Mouse (Mus musculus): ENCODE measurements around the gene Dapp1. TPM values are rescaled to one million over a fixed set of nuclear protein-coding genes. Genes with fewer than 3 reads are reported as not detected.

Gene Dapp1
- polyA plus RNA-seq, 1 experiment from 2014 or later: 14.8 TPM

- peaks cover 8% of the 10 kb centered on the region for H3K4me1 ChIP-seq (replicated peaks)
- H3K27ac ChIP-seq (ENCODE audit: poor library complexity, severe bottlenecking): no peak overlapping the region
- no peak overlapping the region for H3K9ac ChIP-seq
- H3K4me2 ChIP-seq: no peak overlapping the region
- H3K36me3 ChIP-seq: no peaks in the 10 kb centered on the region
- 13% methylated on average over 11 of the region's 11 CpGs for WGBS
- ATAC-seq (ENCODE audit: insufficient number of reproducible peaks, low FRiP score): peak; percentile 79
- no peaks in the 10 kb centered on the region for H3K27me3 ChIP-seq (replicated peaks)
- H3K9me3 ChIP-seq (replicated peaks): no peaks in the 10 kb centered on the region
- H3K4me3 ChIP-seq: no peak overlapping the region
Observed at GRCm38 (mm10) chr3:137991183-137991582, 9.8 kb upstream of the Dapp1 start.

- Histone ChIP-seq H3K27ac (ENCODE audit: poor library complexity, severe bottlenecking) (no peak overlapping the region), H3K27me3 (replicated peaks) (no peaks in the 10 kb centered on the region), H3K9ac (no peak overlapping the region), H3K9me3 (replicated peaks) (no peaks in the 10 kb centered on the region), H3K36me3 (no peaks in the 10 kb centered on the region), H3K4me1 (replicated peaks) (peaks cover 8% of the 10 kb centered on the region), H3K4me2 (no peak overlapping the region), H3K4me3 (no peak overlapping the region)
- 88% methylated on average over 9 of the region's 9 CpGs for WGBS
- ATAC-seq (ENCODE audit: insufficient number of reproducible peaks, low FRiP score): no peak
Observed at GRCm38 (mm10) chr3:137989405-137989804, 8.1 kb upstream of the Dapp1 start.

- no peaks in the 10 kb centered on the region for H3K27me3 ChIP-seq (replicated peaks)
- peak overlapping the region; percentile 55 for H3K4me3 ChIP-seq
- H3K27ac ChIP-seq (ENCODE audit: poor library complexity, severe bottlenecking): peak overlapping the region; percentile 66
- H3K9me3 ChIP-seq (replicated peaks): no peaks in the 10 kb centered on the region
- 19% methylated on average over 15 of the region's 15 CpGs for WGBS
- peak overlapping the region; percentile 74 for H3K9ac ChIP-seq
- peaks cover 14% of the 10 kb centered on the region for H3K4me1 ChIP-seq (replicated peaks)
- ATAC-seq (ENCODE audit: insufficient number of reproducible peaks, low FRiP score): no peak
- peak overlapping the region; percentile 78 for H3K4me2 ChIP-seq
- 0 out of 2 replicates have a peak, but pooled peaks cover 4% of the 10 kb centered on the region for H3K36me3 ChIP-seq
Observed at GRCm38 (mm10) chr3:137980435-137981381, 637 bp downstream of the Dapp1 start.

GRCm38 (mm10) chr3:137978233-137978632, 3.1 kb downstream of the Dapp1 start:
- no peak overlapping the region for H3K9ac ChIP-seq
- no peak overlapping the region for H3K27ac ChIP-seq (ENCODE audit: poor library complexity, severe bottlenecking)
- peaks cover 14% of the 10 kb centered on the region for H3K4me1 ChIP-seq (replicated peaks)
- no peak overlapping the region for H3K4me3 ChIP-seq
- no peaks in the 10 kb centered on the region for H3K9me3 ChIP-seq (replicated peaks)
- 67% methylated on average over 5 of the region's 5 CpGs for WGBS
- ATAC-seq (ENCODE audit: insufficient number of reproducible peaks, low FRiP score): no peak
- H3K27me3 ChIP-seq (replicated peaks): no peaks in the 10 kb centered on the region
- 0 out of 2 replicates have a peak, but pooled peaks cover 8% of the 10 kb centered on the region for H3K36me3 ChIP-seq
- H3K4me2 ChIP-seq: no peak overlapping the region

GRCm38 (mm10) chr3:137977629-137978041, 3.7 kb downstream of the Dapp1 start:
- ATAC-seq (ENCODE audit: insufficient number of reproducible peaks, low FRiP score): no peak
- 62% methylated on average over 6 of the region's 6 CpGs for WGBS
- H3K9ac ChIP-seq: no peak overlapping the region
- 0 out of 2 replicates have a peak, but pooled peaks cover 8% of the 10 kb centered on the region for H3K36me3 ChIP-seq
- H3K27me3 ChIP-seq (replicated peaks): no peaks in the 10 kb centered on the region
- no peaks in the 10 kb centered on the region for H3K9me3 ChIP-seq (replicated peaks)
- H3K27ac ChIP-seq (ENCODE audit: poor library complexity, severe bottlenecking): no peak overlapping the region
- H3K4me3 ChIP-seq: no peak overlapping the region
- no peak overlapping the region for H3K4me2 ChIP-seq
- peaks cover 14% of the 10 kb centered on the region for H3K4me1 ChIP-seq (replicated peaks)

GRCm38 (mm10) chr3:137976943-137977628, 4.3 kb downstream of the Dapp1 start:
- H3K27me3 ChIP-seq (replicated peaks): no peaks in the 10 kb centered on the region
- H3K36me3 ChIP-seq: 0 out of 2 replicates have a peak, but pooled peaks cover 8% of the 10 kb centered on the region
- 56% methylated on average over 9 of the region's 9 CpGs for WGBS
- no peak overlapping the region for H3K4me3 ChIP-seq
- no peak overlapping the region for H3K27ac ChIP-seq (ENCODE audit: poor library complexity, severe bottlenecking)
- ATAC-seq (ENCODE audit: insufficient number of reproducible peaks, low FRiP score): no peak
- H3K9me3 ChIP-seq (replicated peaks): no peaks in the 10 kb centered on the region
- no peak overlapping the region for H3K9ac ChIP-seq
- H3K4me2 ChIP-seq: no peak overlapping the region
- H3K4me1 ChIP-seq (replicated peaks): peaks cover 17% of the 10 kb centered on the region

- Histone ChIP-seq H3K27ac (ENCODE audit: poor library complexity, severe bottlenecking) (no peak overlapping the region), H3K4me2 (no peak overlapping the region), H3K9ac (no peak overlapping the region), H3K36me3 (0 out of 2 replicates have a peak, but pooled peaks cover 8% of the 10 kb centered on the region), H3K9me3 (replicated peaks) (no peaks in the 10 kb centered on the region), H3K4me3 (no peak overlapping the region), H3K4me1 (replicated peaks) (peaks cover 24% of the 10 kb centered on the region), H3K27me3 (replicated peaks) (no peaks in the 10 kb centered on the region)
- 86% methylated on average over 17 of the region's 17 CpGs for WGBS
- no peak for ATAC-seq (ENCODE audit: insufficient number of reproducible peaks, low FRiP score)
Observed at GRCm38 (mm10) chr3:137975856-137976423, 5.4 kb downstream of the Dapp1 start.

GRCm38 (mm10) chr3:137975435-137975834, 5.9 kb downstream of the Dapp1 start:
- WGBS: 85% methylated on average over 7 of the region's 7 CpGs

GRCm38 (mm10) chr3:137974306-137974705, 7.0 kb downstream of the Dapp1 start:
- Histone ChIP-seq H3K27me3 (replicated peaks) (no peaks in the 10 kb centered on the region), H3K9ac (no peak overlapping the region), H3K9me3 (replicated peaks) (no peaks in the 10 kb centered on the region), H3K27ac (ENCODE audit: poor library complexity, severe bottlenecking) (no peak overlapping the region), H3K4me2 (no peak overlapping the region), H3K36me3 (0 out of 2 replicates have a peak, but pooled peaks cover 8% of the 10 kb centered on the region), H3K4me3 (no peak overlapping the region), H3K4me1 (replicated peaks) (peaks cover 24% of the 10 kb centered on the region)
- WGBS: 73% methylated on average over 8 of the region's 8 CpGs
- ATAC-seq (ENCODE audit: insufficient number of reproducible peaks, low FRiP score): no peak

More at GRCm38 (mm10) chr3:137975435-137975834, 5.9 kb downstream of the Dapp1 start:
- H3K4me1 ChIP-seq (replicated peaks): peaks cover 22% of the 10 kb centered on the region
- H3K9me3 ChIP-seq (replicated peaks): no peaks in the 10 kb centered on the region
- H3K9ac ChIP-seq: no peak overlapping the region
- H3K4me3 ChIP-seq: no peak overlapping the region
- no peaks in the 10 kb centered on the region for H3K27me3 ChIP-seq (replicated peaks)
- ATAC-seq (ENCODE audit: insufficient number of reproducible peaks, low FRiP score): no peak
- H3K36me3 ChIP-seq: 0 out of 2 replicates have a peak, but pooled peaks cover 8% of the 10 kb centered on the region
- no peak overlapping the region for H3K4me2 ChIP-seq
- H3K27ac ChIP-seq (ENCODE audit: poor library complexity, severe bottlenecking): no peak overlapping the region

- no peak overlapping the region for H3K27ac ChIP-seq (ENCODE audit: poor library complexity, severe bottlenecking)
- 0 out of 2 replicates have a peak, but pooled peaks cover 8% of the 10 kb centered on the region for H3K36me3 ChIP-seq
- peaks cover 36% of the 10 kb centered on the region for H3K4me1 ChIP-seq (replicated peaks)
- no peak overlapping the region for H3K4me3 ChIP-seq
- no peak overlapping the region for H3K4me2 ChIP-seq
- no peaks in the 10 kb centered on the region for H3K9me3 ChIP-seq (replicated peaks)
- H3K9ac ChIP-seq: no peak overlapping the region
- WGBS: 93% methylated on average over 7 of the region's 7 CpGs
- no peaks in the 10 kb centered on the region for H3K27me3 ChIP-seq (replicated peaks)
- ATAC-seq (ENCODE audit: insufficient number of reproducible peaks, low FRiP score): no peak
Observed at GRCm38 (mm10) chr3:137972989-137973388, 8.4 kb downstream of the Dapp1 start.

- peak; percentile 89 for ATAC-seq (ENCODE audit: insufficient number of reproducible peaks, low FRiP score)
- Histone ChIP-seq H3K4me1 (replicated peaks) (peaks cover 37% of the 10 kb centered on the region), H3K4me3 (no peak overlapping the region), H3K9me3 (replicated peaks) (no peaks in the 10 kb centered on the region), H3K9ac (no peak overlapping the region), H3K27me3 (replicated peaks) (no peaks in the 10 kb centered on the region), H3K27ac (ENCODE audit: poor library complexity, severe bottlenecking) (0 out of 2 replicates have a peak overlapping the region, but pooled peaks have one; percentile 9), H3K4me2 (no peak overlapping the region), H3K36me3 (0 out of 2 replicates have a peak, but pooled peaks cover 8% of the 10 kb centered on the region)
- WGBS: 51% methylated on average over 5 of the region's 5 CpGs
Observed at GRCm38 (mm10) chr3:137972224-137972623, 9.1 kb downstream of the Dapp1 start.

All from heart, embryonic 12.5 days (tissue).